Mouse (Mus musculus) liver, embryonic 12.5 days (tissue): ENCODE results near the gene Uspl1. TPM values are rescaled to one million over a fixed set of nuclear protein-coding genes. Genes with fewer than 3 reads are reported as not detected.
"Not testable (repeated sequence)": the region's sequence is repeated elsewhere in the genome, so short reads cannot be mapped to it uniquely, and the experiment has no call there.

Source experiments
- ATAC-seq: fragments of 200-750 bp; cut with Nextera tagmentation; 2 replicates; pipeline ENCODE4 v1.8.0; 2017; ENCODE audit warnings: moderate number of reproducible peaks, mild to moderate bottlenecking, moderate library complexity
- H3K27ac ChIP-seq: fragments of 300-500 bp; sonication (generic); 2 replicates; pipeline ENCODE4 v1.5.1; 2016; ENCODE audit warnings: mild to moderate bottlenecking
- H3K27me3 ChIP-seq: fragments of 300-500 bp; sonication (generic); replicated peaks from 2 replicates; pipeline ENCODE4 v1.6.1; 2016; ENCODE audit warnings: mild to moderate bottlenecking, moderate library complexity
- H3K36me3 ChIP-seq: fragments of 300-500 bp; sonication (generic); 2 replicates; pipeline ENCODE4 v1.6.1; 2016; ENCODE audit warnings: mild to moderate bottlenecking, moderate library complexity
- H3K4me1 ChIP-seq: fragments of 300-500 bp; sonication (generic); 2 replicates; pipeline ENCODE4 v1.6.1; 2016
- H3K4me2 ChIP-seq: fragments of 300-500 bp; sonication (generic); 2 replicates; pipeline ENCODE4 v1.6.1; 2016; ENCODE audit warnings: mild to moderate bottlenecking, moderate library complexity
- H3K4me3 ChIP-seq: fragments of 300-500 bp; sonication (generic); 2 replicates; pipeline ENCODE4 v1.5.1; 2016; ENCODE audit warnings: mild to moderate bottlenecking, moderate library complexity
- H3K9ac ChIP-seq: fragments of 300-500 bp; sonication (generic); 2 replicates; pipeline ENCODE4 v1.6.1; 2016; ENCODE audit warnings: mild to moderate bottlenecking, moderate library complexity
- H3K9me3 ChIP-seq: fragments of 300-500 bp; sonication (generic); replicated peaks from 2 replicates; pipeline ENCODE4 v1.6.1; 2016; ENCODE audit warnings: mild to moderate bottlenecking, moderate library complexity
- WGBS: fragments of 180-500 bp; shearing (Covaris S2); methylation state at CpG from one replicate; pipeline ENCODE4 v1.1.7; 2016; ENCODE audit not compliant: insufficient replicate concordance; 5-methylcytosine and 5-hydroxymethylcytosine counted together
- polyA plus RNA-seq: library from polyadenylated mRNA; unstranded; fragments of >200 nt; fragmentation: Nextera tagmentation; extraction: Ambion mirVana; gene quantifications from 2 replicates; pipeline ENCODE4 v1.2.1, GENCODE M21; 2016

The Uspl1 gene
- 32.5 and 37.1 TPM in 2 replicates for polyA plus RNA-seq

DNA sequence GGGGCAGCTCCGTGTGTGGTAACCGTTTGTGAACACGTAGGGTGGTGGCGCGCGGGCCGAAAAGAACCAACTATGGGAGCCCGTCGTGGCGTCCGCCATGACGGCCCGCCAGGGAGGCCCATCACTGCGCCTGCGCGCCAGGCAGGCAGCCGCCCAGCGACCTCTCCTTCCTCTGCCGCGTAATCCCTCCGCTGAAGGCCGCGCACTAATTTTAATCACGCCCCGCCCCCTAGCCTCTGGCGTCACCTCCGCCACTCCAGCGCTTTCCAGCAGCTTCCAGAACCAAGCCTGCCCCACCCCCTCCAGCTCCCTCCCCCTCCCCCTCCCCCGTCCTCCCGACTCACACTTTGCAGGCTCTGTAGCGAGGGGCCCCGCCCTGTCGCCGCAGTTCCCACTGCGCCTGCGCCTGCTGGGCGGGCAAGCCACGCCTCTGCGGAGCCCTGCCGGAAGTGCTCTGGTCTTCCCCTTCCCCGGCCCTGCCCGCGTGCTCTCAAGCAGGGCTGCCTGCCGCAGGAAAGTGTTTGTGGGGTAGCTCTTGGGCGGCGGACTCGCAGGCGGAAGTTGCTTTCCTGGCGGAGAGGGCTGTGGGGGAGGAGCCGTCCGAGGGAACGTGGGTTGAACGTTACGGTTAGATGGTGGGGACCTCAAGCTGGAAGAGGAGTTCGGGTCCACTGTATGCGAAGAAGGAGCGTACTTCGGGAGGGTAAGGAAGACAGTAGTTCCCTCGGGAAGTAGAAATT is at the start of gene Uspl1, which contains the start of gene Hmgb1:
Uspl1 (plus strand) TSS at position 247 of the 740 bp plus-strand sequence.
Hmgb1 (minus strand) TSS at position 386 of the 740 bp plus-strand sequence.
- peak within 1 kb of the TSS; percentile 75 for H3K4me2 ChIP-seq

DNA sequence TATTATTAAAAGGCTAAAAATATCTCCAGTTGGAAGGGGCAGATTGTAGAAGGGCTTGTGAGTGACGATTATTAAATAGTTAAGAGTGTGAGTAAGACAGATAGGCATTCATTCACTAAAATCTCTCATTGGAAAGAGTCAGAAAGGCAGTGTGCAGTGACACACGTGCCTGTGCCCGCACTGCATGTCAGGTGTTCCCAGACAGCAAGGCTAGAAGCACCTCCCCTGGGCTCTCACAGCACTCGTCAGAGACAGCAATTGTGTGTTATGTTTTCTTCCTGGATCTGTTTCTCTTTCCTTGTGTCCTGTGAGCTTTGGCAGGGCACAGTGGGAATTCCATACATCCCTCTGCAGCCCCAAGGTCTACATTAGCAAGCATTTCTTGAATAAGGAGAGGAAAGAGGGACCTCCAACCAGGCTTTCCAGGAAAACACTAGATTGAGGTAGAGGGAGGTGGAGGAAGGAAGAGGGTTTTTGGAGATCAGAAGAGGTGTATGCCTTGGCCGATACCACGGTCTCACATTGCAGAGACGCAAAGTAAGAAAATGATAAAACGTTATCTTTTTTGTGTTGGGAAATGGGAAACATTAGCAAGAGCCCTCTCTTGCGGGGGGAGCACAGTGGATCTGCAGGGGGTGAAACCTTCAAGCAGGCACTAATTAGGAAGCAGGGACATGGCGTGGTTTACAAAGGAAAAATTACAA is 49.2 kb upstream of the Uspl1 start:
- 40% methylated on average over 10 of the region's 10 CpGs for WGBS
- Histone ChIP-seq H3K27me3 (0 out of 2 replicates have a peak, but pooled peaks cover 3% of the 10 kb centered on the region), H3K9me3 (no peaks in the 10 kb centered on the region), H3K4me1 (peaks cover 42% of the 10 kb centered on the region), H3K9ac (peak overlapping the region; percentile 46; the same call in 1 of the 2 replicates), H3K4me2 (peak overlapping the region; percentile 51), H3K27ac (peak overlapping the region; percentile 73), H3K36me3 (no peaks in the 10 kb centered on the region), H3K4me3 (no peak overlapping the region)
- ATAC-seq: peak; percentile 44

More for the DNA sequence above, at the start of gene Uspl1, which contains the start of gene Hmgb1:
- H3K27ac ChIP-seq: peak within 1 kb of the TSS; percentile 98
- H3K9me3 ChIP-seq: no peaks in the 10 kb centered on the region
- H3K9ac ChIP-seq: peak within 1 kb of the TSS; percentile 91
- peaks cover 28% of the 10 kb centered on the region for H3K36me3 ChIP-seq
- peak within 1 kb of the TSS; percentile 73 for H3K4me3 ChIP-seq
- no peaks in the 10 kb centered on the region for H3K27me3 ChIP-seq
- ATAC-seq: peak; percentile 94
- H3K4me1 ChIP-seq: peaks cover 33% of the 10 kb centered on the region
- under 1% methylated on average over 59 of the region's 59 CpGs for WGBS

DNA sequence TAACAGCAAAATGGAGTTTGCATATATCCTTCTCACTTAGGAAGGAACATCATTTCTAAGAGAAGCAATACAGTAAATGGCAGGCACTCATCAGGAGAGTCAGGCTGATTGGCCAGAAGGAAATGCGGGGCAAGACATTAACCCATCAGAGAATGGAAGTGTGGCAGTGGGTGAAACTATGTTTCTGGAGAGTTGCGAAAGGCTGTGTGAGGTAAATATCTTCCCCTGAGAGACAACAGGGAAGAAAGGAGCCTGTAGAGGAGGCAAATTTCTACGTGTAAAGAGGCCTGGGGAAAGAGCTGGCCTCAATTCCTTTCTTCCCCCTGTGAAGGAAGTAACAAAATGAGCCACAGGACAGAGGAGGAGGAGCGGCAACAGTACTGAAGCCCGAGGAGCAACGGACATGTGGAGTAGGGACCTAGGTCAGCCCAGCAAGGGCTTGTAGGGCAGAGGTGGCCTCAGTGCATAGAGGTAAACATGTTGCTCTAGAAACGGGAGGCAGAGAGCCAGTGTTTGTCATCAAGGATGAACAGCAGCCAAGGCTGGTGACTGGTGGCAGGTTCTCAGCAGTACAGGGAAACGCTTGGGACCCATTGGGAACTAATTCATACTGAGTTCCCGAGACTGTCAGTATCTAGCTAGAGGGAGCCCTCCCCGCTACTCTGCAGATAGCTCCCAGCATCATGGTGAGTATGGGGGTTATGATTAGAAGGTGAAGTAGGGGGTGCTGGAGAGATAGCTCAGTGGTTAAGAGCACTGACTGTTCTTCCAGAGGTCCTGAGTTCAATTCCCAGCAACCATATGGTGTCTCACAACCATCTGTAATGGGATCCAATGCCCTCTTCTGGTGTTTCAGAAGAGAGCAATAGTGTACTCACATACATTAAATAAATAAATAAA is 48.4 kb upstream of the Uspl1 start:
- peak overlapping the region; percentile 73 for H3K27ac ChIP-seq

DNA sequence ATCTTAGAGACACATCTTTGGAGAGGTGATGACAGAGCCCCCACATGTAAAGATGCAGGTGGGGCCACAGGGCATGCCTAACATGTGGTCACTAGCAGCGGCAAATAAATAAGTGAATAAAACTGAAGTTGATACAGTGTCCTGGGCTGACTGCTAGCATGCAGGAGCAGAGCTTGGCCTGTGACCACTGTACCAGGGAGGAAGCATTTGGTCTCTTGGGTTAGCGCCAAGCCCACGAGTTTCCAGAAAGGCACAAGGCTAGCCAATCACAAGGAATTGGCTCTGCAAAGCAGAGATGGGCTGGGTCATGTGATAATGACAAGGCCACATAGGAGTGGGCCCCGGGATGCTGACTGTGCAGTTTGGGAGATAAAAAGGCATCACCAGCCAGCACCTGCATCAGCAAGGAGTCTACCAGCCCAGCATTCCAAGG is 47.2 kb upstream of the Uspl1 start:
- peaks cover 42% of the 10 kb centered on the region for H3K4me1 ChIP-seq
- peak overlapping the region; percentile 74 for H3K27ac ChIP-seq
- no peak overlapping the region for H3K4me3 ChIP-seq
- peak; percentile 94 for ATAC-seq
- H3K4me2 ChIP-seq: peak overlapping the region; percentile 44
- no peak overlapping the region for H3K9ac ChIP-seq
- H3K27me3 ChIP-seq: no peaks in the 10 kb centered on the region
- no peaks in the 10 kb centered on the region for H3K36me3 ChIP-seq
- 50% methylated on average over 4 of the region's 4 CpGs for WGBS
- H3K9me3 ChIP-seq: no peaks in the 10 kb centered on the region

More for the DNA sequence above, 48.4 kb upstream of the Uspl1 start:
- ATAC-seq: peak; percentile 14; the same call in 1 of the 2 replicates
- WGBS: 66% methylated on average over 10 of the region's 10 CpGs
- 0 out of 2 replicates have a peak, but pooled peaks cover 3% of the 10 kb centered on the region for H3K27me3 ChIP-seq
- no peak overlapping the region for H3K9ac ChIP-seq
- peak overlapping the region; percentile 51 for H3K4me2 ChIP-seq
- peaks cover 42% of the 10 kb centered on the region for H3K4me1 ChIP-seq
- no peak overlapping the region for H3K4me3 ChIP-seq
- no peaks in the 10 kb centered on the region for H3K36me3 ChIP-seq
- H3K9me3 ChIP-seq: no peaks in the 10 kb centered on the region

DNA sequence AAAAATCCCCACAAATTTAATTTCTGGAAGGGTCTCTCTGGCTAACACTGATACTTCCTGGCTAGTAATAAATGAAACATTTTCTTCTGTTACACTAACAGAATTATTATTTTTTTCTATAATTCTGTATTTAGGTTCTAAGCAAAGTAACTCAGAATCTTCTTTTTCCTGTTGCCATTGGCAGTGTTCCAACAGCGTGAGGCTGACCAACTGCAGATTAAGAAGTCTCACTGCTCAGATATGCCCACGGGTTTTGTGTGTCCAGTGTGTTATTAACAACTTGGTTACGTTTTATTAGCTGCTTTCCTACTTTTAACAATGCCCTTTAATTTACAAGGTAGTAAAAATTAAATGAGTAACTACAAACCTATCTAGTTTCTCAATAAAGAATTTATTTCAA is 46.7 kb upstream of the Uspl1 start:
- Histone ChIP-seq H3K9ac (no peak overlapping the region), H3K4me2 (peak overlapping the region; percentile 44), H3K36me3 (no peaks in the 10 kb centered on the region), H3K4me3 (no peak overlapping the region), H3K9me3 (no peaks in the 10 kb centered on the region), H3K4me1 (peaks cover 42% of the 10 kb centered on the region), H3K27ac (peak overlapping the region; percentile 74), H3K27me3 (no peaks in the 10 kb centered on the region)
- 59% methylated on average over 3 of the region's 3 CpGs for WGBS
- ATAC-seq: no peak

DNA sequence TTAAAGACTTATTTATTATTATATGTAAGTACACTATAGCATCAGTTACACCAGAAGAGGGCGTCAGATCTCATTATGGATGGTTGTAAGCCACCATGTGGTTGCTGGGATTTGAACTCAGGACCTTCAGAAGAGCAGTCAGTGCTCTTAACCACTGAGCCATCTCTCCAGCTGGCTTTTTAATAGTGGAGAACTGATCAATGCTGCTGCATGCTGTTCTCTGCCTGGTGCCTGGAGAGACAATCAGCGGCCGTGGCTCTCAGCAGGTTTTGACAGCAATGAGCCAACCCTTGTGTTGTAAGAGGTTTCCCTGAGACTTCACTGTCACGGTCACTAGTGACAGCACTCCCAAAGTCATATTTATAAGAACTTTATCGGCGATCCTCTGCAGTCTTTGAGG is 46.1 kb upstream of the Uspl1 start:
- not testable (repeated sequence) for H3K27ac ChIP-seq, H3K27me3 ChIP-seq, H3K4me3 ChIP-seq, H3K9ac ChIP-seq, H3K4me2 ChIP-seq, H3K36me3 ChIP-seq, ATAC-seq, H3K9me3 ChIP-seq
- 83% methylated on average over 6 of the region's 6 CpGs for WGBS
- H3K4me1 ChIP-seq: peaks cover 42% of the 10 kb centered on the region

DNA sequence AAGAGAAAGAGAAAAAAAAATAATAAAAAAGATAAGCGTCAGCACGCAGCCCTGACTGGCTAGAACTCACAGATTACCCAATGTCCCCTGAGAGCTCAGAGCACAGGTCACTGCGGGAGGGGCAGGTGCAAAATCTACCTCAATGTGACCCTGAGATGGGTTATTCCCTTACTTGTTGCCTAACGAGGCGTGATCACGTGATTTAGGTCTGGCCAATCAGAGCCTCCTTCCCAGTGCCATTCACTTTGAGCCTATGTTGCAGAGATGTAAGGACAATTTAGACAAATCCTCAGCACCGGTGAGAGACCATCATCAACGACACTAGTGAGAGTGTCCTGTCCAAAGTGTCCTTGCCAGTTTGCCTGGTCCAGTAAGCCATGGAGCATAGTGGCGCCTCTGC is 43.8 kb upstream of the Uspl1 start:
- Histone ChIP-seq H3K4me1 (peaks cover 24% of the 10 kb centered on the region), H3K9me3 (no peaks in the 10 kb centered on the region), H3K4me3 (no peak overlapping the region), H3K4me2 (no peak overlapping the region), H3K27ac (no peak overlapping the region), H3K9ac (no peak overlapping the region), H3K27me3 (no peaks in the 10 kb centered on the region), H3K36me3 (no peaks in the 10 kb centered on the region)
- ATAC-seq: no peak
- 55% methylated on average over 9 of the region's 9 CpGs for WGBS

DNA sequence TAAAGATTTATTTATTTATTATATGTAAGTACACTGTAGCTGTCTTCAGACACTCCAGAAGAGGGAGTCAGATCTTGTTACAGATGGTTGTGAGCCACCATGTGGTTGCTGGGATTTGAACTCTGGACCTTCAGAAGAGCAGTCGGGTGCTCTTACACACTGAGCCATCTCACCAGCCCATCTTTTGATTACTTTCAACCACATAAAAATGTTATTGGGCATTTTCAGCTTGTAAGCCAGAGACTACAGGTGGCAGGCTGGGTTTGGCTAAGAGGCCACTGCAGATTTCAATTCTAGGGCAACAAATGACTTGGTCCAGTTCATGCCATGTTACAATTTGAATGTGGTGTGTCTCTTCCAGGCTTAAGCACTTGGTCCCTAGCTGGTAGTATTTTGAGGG is 43.0 kb upstream of the Uspl1 start:
- H3K27me3 ChIP-seq, H3K27ac ChIP-seq, H3K4me2 ChIP-seq, H3K36me3 ChIP-seq, H3K4me3 ChIP-seq, H3K9ac ChIP-seq, ATAC-seq, H3K9me3 ChIP-seq: not testable (repeated sequence)
- peaks cover 16% of the 10 kb centered on the region for H3K4me1 ChIP-seq
- 75% methylated on average over 1 of the region's 1 CpGs for WGBS

DNA sequence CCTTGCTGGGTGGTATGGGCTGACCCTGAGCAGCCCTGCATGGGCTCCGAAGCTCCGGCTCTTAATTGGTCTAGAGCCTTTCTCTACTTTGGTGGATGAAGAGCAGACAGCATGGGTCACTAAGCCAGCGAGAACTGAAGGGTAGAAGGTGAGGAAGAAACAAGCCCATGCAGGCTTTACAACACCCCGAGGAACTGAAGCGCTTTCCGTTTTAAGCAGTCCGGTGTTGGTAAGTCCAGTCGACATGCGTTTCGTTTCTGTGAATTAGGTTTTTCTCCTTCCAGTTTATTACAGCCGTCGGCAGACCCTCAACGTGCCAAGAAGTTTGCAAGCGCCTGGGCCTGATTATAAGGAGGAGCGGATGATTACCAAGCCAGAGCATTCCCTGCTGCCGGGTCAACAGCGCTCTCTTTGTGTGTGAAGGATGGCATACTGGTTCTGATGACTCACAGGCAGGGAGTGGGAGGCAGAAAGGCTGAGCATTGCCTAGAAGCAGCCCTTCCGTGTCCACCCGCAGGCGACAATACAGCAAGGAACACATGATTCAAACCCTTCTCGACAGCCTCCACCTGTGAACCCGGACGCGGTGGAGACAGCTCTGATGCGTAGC is 40.3 kb upstream of the Uspl1 start:
- no peaks in the 10 kb centered on the region for H3K27me3 ChIP-seq
- H3K36me3 ChIP-seq: no peaks in the 10 kb centered on the region
- no peak overlapping the region for H3K4me3 ChIP-seq
- no peak for ATAC-seq
- no peak overlapping the region for H3K27ac ChIP-seq
- peaks cover 17% of the 10 kb centered on the region for H3K4me1 ChIP-seq
- H3K4me2 ChIP-seq: no peak overlapping the region
- 80% methylated on average over 25 of the region's 25 CpGs for WGBS
- no peak overlapping the region for H3K9ac ChIP-seq
- no peaks in the 10 kb centered on the region for H3K9me3 ChIP-seq

DNA sequence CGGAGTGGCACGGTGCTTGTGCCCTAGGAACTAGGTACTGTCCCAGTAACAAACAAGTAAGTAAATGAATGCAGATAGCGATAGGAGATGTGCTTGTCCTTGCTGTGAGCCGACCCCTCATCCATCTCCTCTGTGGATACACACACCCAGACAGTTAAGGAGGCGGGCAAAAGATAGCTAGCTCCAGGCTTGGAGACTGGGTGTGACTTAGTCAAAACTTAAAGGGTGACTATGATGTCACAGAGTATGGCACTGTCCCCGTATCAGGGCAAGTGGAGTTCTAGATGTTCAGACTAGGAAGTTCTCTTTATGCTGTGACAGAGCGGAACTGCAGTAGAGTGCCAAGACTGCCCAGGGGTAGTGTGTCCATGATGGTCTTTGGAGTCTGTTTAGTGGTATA is 37.5 kb upstream of the Uspl1 start:
- Histone ChIP-seq H3K36me3 (no peaks in the 10 kb centered on the region), H3K4me1 (peaks cover 28% of the 10 kb centered on the region), H3K27me3 (no peaks in the 10 kb centered on the region), H3K9me3 (no peaks in the 10 kb centered on the region), H3K9ac (no peak overlapping the region), H3K4me2 (no peak overlapping the region), H3K27ac (no peak overlapping the region), H3K4me3 (no peak overlapping the region)
- 66% methylated on average over 7 of the region's 7 CpGs for WGBS
- peak; percentile 72; the same call in 1 of the 2 replicates for ATAC-seq

DNA sequence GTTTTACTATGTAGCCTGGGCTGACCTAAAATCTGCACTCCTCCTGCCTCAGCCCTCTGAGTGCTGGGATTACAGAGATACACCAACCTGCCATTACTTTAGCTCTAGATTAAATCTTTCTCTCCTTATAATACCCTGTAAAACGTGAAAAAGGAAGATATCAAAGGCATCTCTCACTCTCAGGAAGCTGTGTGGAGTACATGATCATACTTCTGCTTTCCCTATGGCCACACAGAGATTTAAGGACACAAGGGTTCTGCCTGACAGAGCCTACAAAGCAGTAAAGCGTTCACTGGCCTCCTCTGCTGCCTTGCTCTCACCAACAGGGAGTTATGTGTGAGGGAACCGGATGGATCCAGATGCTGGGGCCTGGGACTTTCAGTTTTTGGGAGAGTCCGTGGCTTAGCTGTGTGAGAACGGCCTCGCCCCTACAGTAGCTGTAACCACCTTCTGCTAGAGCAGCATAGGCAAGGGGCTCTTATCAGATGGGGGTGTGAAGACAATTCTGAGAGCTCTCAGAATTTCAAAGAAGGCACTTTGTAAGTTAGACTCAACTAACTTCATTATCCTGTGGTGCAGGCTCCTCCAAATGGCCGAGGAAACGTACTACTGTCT is 36.7 kb upstream of the Uspl1 start:
- WGBS: 39% methylated on average over 8 of the region's 8 CpGs
- Histone ChIP-seq H3K9me3 (no peaks in the 10 kb centered on the region), H3K4me1 (peaks cover 28% of the 10 kb centered on the region), H3K27me3 (no peaks in the 10 kb centered on the region), H3K27ac (no peak overlapping the region), H3K9ac (no peak overlapping the region), H3K4me2 (0 out of 2 replicates have a peak overlapping the region, but pooled peaks have one; percentile 16), H3K36me3 (no peaks in the 10 kb centered on the region), H3K4me3 (no peak overlapping the region)
- peak; percentile 57 for ATAC-seq
